Mouse (Mus musculus) 3134 (cell line): ENCODE results near the gene Apaf1.

ENCODE experiments used
- DNase-seq: peaks from one replicate; pipeline ENCODE4 v3.0.0-alpha.2; 2011; ENCODE audit warnings: low spot score; ENCODE audit not compliant: insufficient read length; ENCODE audit errors: extremely low read depth

Gene Apaf1

DNA sequence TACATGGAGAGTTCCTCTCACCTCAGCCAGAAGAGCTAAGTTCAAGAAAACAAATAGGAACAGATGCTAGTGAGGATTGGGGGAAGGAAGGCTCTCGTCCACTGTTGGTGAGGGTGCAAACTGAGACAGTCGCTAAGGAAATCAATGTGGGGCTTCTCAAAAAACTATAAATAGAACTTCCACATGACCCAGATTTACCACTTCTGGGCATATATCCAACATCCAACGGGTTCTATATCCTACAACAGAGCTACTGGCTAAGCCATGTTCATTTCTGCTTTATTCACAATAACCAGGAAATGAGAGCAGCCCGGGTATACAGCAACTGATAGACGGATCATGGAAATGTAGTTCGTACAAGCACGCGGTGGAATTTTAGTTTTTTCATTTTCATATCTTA, 99.5 kb downstream of the Apaf1 start:
- no peak for DNase-seq

DNA sequence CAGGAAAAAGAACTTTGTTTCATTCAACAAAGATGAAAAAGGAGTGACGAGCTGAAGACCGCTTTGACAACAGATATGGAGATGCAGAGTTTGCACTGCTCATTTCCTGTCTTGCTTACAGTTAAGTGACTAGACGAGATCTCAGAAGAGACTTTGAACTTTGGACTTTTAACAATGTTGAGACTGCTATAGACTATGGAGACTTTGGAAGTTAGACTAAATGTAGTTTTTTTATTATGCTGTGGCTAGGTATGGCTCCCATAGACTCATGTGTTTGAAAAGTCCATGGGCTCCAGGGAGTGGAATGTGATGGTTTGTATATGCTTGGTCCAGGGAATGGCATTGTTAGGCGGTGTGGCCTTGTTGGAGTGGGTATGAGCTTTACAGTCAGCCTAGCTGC, 100.8 kb downstream of the Apaf1 start:
- DNase-seq, result no peak

DNA sequence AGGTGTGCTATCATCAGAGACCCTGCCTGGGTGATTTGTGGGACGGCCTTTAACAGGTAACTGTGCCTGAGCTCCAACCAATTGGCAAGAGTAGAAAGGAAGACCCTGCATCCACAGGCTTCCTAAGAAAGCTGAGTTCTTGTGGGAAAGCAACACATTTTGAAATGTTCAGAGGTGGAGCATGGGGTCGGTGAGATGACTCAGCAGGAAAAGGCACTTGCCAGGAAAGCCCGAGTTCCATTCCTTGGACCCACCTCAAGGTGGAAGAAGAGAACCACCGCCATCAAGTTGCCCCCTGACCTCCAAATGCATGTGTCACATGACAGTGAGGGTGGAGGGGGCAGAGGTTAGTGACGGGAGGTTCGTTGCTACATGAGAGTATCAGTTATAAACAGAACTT, 108.1 kb downstream of the Apaf1 start:
- DNase-seq, result no peak

DNA sequence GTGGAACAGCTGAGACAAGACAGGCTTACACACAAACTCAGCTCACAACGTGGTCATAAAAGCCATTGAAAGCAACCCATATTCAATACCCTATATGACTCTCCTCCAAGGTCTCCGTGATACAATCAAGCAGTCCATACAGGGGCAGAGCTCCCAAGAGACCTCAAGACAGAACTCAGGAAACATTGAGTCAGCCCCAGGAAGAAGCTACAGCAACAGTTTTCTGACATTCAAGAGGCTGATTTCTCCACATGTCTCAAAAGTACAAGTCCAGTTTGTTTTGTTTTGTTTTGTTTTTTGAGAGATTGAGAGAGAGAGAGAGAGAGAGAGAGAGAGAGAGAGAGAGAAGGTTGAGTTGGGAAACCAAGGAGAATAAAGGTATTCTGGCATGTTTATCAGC, 108.5 kb downstream of the Apaf1 start:
- no peak for DNase-seq

DNA sequence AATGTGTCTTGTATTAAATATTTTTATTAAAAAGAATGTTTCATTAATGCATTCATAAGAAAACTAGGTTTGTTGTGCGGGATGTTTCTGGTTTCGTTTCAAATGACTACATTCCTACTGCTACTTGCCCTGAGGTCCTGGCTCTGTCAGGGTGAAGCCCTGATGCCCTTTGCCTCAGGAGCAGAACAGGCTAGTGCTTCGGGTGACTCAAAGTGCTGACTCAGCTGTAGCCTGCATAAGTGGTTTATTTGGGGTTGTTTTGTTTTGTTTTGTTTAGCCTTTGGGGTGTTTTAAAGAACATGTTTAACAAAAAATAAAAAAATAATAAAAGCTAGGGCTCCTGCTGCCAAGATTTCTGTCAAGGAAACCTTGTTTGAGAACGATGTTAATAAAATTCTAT, 112.0 kb downstream of the Apaf1 start:
- DNase-seq, result no peak

DNA sequence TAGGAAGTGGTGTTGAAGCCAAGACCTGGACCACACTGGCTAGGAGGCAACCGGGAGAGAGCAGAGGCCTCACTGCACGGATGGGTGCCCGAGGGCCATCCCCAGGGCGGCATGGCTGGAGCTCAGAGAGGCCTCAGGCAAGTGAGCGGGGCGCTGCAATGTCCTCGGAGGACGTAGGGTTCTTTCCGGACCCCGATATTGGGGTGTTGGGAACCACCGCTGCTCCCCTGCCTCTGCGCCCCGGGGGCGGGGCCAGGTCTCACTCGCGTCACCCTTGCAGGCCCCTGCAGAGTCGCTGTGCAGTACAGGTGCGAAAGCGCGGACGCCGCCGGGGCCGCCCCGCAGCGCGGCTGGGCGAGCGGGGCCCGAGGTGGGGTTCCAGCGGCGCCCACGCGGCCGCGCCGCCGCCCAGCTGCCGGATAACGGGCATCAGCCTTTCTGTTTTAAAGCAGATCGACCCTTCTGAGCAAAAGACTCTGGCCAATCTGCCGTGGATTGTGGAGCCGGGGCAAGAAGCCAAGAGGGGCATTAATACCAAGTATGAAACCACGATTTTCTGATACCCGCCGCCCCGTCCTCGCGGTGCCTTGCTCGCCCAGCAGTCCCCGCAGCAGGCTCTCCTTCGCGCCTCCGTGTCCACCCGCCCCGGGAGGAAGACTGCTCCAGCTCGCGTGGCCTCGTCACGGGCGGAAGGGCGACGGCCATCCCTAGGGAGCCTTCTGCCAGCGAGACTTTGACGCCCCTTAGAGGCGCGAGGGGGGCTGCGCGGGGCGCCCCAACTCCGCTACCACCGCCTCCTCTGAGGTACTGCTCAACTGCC, 113.0 kb downstream of the Apaf1 start:
- no peak for DNase-seq

DNA sequence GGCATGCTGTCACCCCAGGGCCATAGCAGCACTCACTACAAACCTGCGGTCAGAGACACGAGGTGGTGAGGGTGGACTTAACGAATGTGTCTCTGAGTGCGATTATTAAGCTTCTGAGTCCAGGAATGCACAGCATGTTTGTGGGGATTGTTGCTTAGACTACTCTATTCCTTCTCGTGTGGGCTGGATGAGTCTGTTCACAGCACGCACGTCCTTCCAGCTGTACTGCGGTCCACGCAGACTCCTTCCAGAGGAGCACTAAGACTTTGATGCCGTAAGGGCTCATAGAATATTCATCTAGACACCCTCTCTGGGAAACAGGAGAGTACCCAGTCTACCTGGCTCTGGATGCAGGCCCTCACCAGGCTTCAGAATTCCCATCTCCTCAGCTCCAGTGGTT, 114.3 kb downstream of the Apaf1 start:
- DNase-seq, result no peak

DNA sequence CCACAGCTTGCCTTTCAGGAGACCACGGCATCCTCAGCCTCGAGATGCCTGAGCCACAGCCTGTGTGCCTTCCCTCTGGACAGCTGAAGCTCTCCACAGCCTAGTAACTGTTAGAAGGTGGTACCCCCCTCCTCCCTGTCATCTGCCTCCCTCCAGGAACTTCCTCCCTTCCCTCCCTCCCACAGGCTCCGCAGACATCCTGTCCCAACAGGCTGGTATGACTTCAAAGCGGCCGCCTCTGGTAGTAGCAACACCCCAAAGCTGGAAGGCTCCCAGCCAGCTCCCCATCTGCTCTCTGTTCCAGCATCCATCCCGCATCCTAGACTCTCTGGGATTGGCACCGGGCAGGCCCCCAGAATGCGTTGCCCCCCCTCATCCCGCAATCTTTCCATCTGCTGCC, 115.7 kb downstream of the Apaf1 start:
- no peak for DNase-seq

DNA sequence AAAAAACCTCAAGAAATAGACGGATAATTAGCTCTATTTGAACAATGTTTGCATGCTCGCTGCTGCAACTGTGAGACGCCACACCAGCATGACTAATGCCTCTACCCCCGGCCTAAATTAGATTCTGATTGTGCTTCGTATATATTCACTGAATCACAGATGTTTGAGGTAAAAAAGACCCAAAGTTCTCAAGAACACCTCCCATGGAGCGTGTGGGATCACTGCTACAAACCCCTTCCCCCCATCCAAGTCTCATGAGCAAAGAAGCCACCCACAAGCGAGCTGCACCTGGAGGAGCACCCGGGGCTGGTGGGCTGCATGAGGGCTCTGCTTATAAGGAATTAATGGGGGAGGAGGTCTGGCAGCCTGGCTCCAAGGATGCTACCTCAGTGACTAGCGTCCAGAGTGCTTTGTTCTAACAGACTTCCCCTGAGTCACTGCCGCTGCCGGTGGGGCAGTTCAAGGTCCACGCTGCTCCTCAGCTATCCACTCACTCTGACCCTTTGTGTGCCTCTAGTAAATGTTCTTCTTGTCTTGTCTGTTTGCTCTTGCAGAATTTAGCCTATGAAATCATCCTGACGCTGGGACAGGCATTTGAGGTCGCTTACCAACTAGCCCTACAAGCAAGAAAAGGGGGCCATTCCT, 116.8 kb downstream of the Apaf1 start:
- DNase-seq, result no peak

DNA sequence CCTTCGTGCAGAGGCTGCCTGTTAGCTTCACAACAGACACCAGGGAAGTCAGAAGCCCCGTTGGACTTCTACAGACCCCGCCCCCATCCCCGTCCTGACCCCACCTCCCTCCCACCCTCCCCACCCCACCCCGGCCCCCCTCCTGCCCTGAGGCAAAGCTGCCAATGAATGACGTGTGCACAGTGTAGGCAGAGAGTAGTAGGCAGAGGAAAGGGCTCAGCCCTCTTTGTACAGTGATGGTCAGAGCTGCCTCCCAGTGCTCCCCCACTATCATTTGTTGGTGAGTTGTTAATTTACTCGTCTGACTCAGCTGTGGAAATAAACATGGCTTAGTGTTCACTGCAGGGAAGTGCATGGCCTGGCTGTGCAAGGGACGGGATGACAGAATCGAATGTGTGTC, 118.1 kb downstream of the Apaf1 start:
- DNase-seq, result no peak

DNA sequence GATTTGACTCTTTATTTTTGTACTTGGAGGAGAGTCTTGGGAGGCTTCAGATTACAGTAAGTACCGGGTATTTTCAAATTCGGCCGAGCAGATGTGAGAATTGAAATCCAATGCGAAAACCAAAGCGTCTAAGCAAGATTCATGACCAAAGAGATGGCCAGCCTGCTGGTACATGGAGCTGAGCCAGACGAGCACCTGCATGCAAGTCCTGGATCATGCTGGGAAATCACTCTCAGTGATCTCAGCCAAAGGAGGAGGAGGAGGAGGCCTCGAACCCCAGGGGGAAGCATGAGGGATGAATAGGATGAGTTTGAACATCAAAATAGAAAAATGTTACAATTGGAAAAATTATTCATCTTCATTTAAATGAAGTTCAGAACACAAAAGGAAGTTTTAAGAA, 122.2 kb downstream of the Apaf1 start:
- DNase-seq, result no peak

DNA sequence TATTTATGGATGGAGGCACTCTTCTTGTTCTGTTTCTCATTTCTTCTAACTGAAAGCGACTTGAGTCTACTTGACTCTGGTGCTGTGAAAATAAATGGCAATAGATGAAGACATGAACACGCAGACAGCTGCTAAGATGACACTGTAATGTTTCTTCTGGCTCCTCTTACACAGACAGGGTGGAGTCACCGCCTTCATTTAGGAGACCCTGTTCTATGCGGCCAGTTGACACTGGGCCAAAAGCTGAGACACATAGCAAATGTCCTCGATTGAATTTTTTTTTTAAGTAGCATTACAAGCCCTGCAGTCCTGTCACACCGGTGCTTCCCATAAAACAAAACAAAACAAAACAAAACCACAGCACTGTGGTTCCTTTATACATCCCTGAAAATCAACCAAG, 128.7 kb downstream of the Apaf1 start:
- no peak for DNase-seq

DNA sequence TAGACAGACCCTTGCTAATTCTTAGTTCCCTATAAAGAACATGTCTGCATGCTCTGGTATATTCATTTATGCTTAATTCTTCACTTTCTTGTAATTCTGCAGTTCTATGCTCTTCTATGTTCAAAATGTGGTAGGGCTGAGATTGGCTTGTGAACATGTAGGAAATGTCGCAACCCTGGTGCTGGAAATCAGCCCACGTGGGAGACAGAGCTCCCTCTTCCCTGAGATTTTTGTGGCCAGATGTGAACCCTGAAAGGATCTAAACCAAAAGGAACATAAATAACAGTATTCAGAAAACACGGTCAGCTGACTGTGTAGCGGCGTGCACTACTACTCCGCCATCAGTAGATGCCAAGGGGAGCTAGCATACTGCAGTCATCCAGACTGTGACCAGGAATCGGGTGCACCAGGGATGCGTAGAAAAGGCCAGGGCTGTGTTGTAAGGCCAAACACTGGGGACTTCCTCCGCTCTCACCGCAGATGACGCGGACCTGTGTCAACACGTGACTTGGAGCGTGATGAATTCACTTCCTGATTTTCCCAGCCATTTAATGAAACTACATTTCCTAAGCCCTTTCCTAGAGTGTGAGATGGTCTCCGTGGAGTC, 129.4 kb downstream of the Apaf1 start:
- DNase-seq, result no peak

DNA sequence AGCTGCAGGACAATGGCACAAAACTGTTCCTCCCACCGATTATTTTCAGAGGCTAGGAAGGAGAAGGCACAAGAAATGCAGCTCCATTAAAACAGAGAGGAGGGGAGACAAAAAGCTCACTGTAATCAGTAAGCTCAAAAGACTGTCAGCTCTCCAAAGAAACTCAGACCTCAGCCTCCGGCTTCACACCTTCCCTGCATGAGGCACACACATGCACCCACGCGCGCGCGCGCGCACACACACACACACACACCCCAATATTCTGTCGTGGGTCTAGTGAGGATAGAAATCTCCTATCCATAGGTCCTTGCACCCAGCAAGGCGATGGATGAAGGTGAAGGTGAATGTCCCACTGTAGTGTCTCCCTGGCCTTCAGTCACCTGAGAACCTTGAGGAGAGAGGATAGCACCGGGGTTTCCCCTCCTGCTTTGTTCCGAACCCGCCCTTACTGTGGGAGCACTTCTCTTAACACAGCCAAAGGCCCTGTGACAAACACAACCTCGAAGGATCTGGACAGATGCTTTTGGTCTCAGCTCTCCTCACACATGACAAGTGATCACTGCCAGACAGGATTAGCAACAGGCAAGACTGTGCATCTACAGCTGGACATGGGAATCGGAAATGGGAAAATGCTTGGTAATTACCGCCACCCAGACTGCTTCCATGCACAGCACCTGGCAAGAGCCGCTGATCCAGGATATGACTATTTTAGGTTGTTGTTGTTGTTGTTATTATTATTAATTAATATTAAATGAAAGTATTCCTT, 134.8 kb downstream of the Apaf1 start:
- no peak for DNase-seq

DNA sequence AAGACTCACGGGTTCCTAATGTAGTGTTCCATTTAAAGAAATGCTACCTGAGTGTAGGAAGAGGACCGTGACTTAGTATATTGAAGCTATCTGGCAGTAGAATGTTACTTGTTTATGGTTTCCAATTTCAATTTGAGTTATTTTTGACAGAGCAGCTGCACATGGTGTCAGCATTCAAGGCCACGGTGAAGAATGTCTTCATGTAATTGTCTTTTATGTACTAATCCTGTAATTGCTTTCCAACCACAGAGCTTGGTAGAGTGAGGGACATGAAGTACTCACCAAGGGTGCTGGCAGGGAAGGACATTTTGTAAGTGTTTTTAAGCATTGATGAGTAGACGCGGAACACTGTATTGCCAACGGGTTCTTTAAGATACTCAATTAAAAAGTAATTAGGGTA, 135.5 kb downstream of the Apaf1 start:
- DNase-seq, result no peak

DNA sequence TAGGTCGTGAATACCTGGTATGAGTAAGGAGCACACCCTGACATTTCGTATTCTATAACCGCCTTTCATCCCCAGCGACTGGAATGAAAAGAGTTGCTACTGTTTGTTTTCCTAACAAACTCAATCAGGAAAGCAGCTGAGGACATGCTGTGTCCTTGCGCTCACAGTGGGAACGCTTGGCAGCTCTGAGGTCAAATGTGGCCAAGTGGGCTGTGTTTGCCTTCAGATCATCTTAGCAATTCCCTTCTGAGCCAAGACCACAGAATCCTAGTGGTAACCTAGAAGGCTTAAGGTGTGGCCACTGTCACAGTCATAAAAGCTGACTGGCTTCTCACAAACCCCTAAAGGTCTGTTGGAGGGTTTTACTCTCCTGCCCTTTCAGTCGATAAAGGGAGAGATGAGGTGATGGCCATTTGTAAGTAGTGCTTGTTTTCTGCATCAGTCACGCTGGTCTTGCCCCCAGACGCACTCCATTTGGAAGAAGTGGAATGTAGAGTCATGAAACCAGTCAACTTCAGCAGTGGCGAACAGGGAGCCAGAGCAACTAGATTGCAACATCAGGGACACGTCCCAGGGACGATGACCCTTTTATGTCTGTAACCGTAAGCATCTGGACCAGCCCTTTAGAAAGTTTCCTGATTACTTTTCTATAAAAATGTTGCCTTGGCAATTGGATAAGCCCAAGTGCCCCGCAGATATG, 140.4 kb downstream of the Apaf1 start:
- DNase-seq, result no peak

DNA sequence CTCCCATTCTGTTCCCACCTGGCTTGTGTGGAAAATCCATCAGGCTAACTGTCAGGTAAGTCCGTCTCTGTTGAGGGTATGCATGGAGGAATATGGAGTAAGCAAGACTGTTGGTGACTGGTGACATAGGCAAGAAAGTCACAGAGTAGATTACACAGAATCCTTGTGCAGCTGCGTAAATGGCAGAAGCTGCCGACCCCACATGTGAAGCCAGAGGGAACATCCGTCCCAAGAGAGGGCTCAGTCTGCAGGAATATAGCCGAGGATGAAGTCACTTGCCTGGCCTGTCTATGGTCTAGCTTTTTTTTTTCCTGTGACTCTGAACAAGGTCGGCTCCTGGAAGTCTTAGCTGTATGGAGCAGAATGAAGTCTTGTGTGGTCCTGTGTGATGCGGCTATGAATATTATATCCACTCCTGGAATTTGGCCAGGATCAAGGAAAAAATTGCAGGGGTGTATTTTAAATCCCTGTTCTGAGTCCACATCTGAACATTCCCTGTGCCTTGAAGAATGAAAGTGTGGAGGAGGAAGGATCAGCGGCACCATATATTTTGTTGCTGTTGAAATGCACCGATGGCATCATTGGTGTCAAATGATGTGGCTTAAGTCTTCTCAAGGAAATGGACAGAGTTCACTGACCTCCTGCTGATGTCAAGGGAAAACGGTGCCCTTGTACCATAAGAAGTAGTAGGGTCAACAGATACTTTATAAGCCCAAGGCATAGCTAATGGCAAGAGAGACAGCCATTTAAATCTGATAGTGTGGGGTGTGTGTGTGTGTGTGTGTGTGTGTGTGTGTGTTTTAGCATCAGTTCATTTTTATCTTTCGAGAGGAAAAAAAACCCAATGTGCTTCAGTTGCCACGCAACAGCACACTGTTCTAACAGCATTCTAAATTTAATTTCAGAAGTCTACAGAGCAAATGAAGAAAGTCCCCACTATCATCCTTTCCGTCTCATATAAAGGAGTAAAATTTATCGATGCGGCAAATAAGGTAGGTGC, 141.7 kb downstream of the Apaf1 start:
- DNase-seq, result no peak
